Mouse (Mus musculus) kidney, embryonic 15.5 days (tissue): ENCODE results near the gene Celf3. TPM values are rescaled to one million over a fixed set of nuclear protein-coding genes. Genes with fewer than 3 reads are reported as not detected.

Experiments
- ATAC-seq: fragments of 200-750 bp; cut with Nextera tagmentation; replicated peaks from 2 replicates; pipeline ENCODE4 v1.8.0; 2017; ENCODE audit warnings: moderate TSS enrichment; ENCODE audit not compliant: low FRiP score
- H3K27ac ChIP-seq: fragments of 300-500 bp; sonication (generic); 2 replicates; pipeline ENCODE4 v1.5.1; 2015; ENCODE audit warnings: mild to moderate bottlenecking, inconsistent platforms
- H3K27me3 ChIP-seq: fragments of 300-500 bp; sonication (generic); 2 replicates; pipeline ENCODE4 v1.6.1; 2015; ENCODE audit warnings: inconsistent platforms
- H3K36me3 ChIP-seq: fragments of 300-500 bp; sonication (generic); 2 replicates; pipeline ENCODE4 v1.6.1; 2015; ENCODE audit warnings: inconsistent platforms
- H3K4me1 ChIP-seq: fragments of 300-500 bp; sonication (generic); 2 replicates; pipeline ENCODE4 v1.6.1; 2015; ENCODE audit warnings: inconsistent platforms
- H3K4me2 ChIP-seq: fragments of 300-500 bp; sonication (generic); 2 replicates; pipeline ENCODE4 v1.6.1; 2015; ENCODE audit warnings: moderate library complexity, mild to moderate bottlenecking, inconsistent platforms
- H3K4me3 ChIP-seq: fragments of 300-500 bp; sonication (generic); replicated peaks from 2 replicates; pipeline ENCODE4 v1.5.1; 2015; ENCODE audit warnings: mild to moderate bottlenecking, inconsistent platforms
- H3K9ac ChIP-seq: fragments of 300-500 bp; sonication (generic); 2 replicates; pipeline ENCODE4 v1.6.1; 2015; ENCODE audit warnings: mild to moderate bottlenecking, inconsistent platforms
- H3K9me3 ChIP-seq: fragments of 300-500 bp; sonication (generic); replicated peaks from 2 replicates; pipeline ENCODE4 v1.6.1; 2016; ENCODE audit warnings: inconsistent platforms
- WGBS: fragments of 180-500 bp; shearing (Covaris S2); methylation state at CpG from one replicate; pipeline ENCODE4 v1.1.7; 2015; ENCODE audit warnings: mixed read lengths; 5-methylcytosine and 5-hydroxymethylcytosine counted together
- polyA plus RNA-seq: library from polyadenylated mRNA; unstranded; fragments of >200 nt; fragmentation: Nextera tagmentation; extraction: Ambion mirVana; gene quantifications from 2 replicates; pipeline ENCODE4 v1.2.1, GENCODE M21; 2015

Gene Celf3
- polyA plus RNA-seq, 1 experiment from 2014 or later = 5.5 TPM

GRCm38 (mm10) chr3:94465632-94466430, 12.3 kb upstream of the Celf3 start:
- Histone ChIP-seq H3K4me2 (no peak overlapping the region), H3K36me3 (no peaks in the 10 kb centered on the region), H3K27me3 (no peaks in the 10 kb centered on the region), H3K4me1 (no peaks in the 10 kb centered on the region), H3K4me3 (no peak overlapping the region), H3K9me3 (no peaks in the 10 kb centered on the region), H3K9ac (no peak overlapping the region), H3K27ac (no peak overlapping the region)
- ATAC-seq = no peak
- 64% methylated on average over 13 of the region's 13 CpGs for WGBS

- no peak for ATAC-seq
- Histone ChIP-seq H3K9ac (no peak overlapping the region), H3K4me2 (no peak overlapping the region), H3K27me3 (no peaks in the 10 kb centered on the region), H3K36me3 (no peaks in the 10 kb centered on the region), H3K9me3 (no peaks in the 10 kb centered on the region), H3K4me1 (peaks cover 10% of the 10 kb centered on the region), H3K27ac (no peak overlapping the region), H3K4me3 (no peak overlapping the region)
- WGBS = 49% methylated on average over 3 of the region's 3 CpGs
Measured at GRCm38 (mm10) chr3:94468931-94469330, 9.2 kb upstream of the Celf3 start.

- Histone ChIP-seq H3K36me3 (no peaks in the 10 kb centered on the region), H3K4me3 (peak overlapping the region; percentile 28), H3K27me3 (no peaks in the 10 kb centered on the region), H3K9ac (no peak overlapping the region), H3K9me3 (no peaks in the 10 kb centered on the region), H3K4me1 (peaks cover 10% of the 10 kb centered on the region), H3K27ac (peak overlapping the region; percentile 51; the same call in 1 of the 2 replicates), H3K4me2 (peak overlapping the region; percentile 56)
- WGBS = 10% methylated on average over 28 of the region's 28 CpGs
- ATAC-seq = peak; percentile 83; the same call in 1 of the 2 replicates
Measured at GRCm38 (mm10) chr3:94472447-94473114, 5.5 kb upstream of the Celf3 start.

- Histone ChIP-seq H3K9me3 (no peaks in the 10 kb centered on the region), H3K4me3 (no peak overlapping the region), H3K27me3 (no peaks in the 10 kb centered on the region), H3K4me1 (peaks cover 13% of the 10 kb centered on the region), H3K4me2 (peak overlapping the region; percentile 56), H3K9ac (no peak overlapping the region), H3K27ac (peak overlapping the region; percentile 51; the same call in 1 of the 2 replicates), H3K36me3 (no peaks in the 10 kb centered on the region)
- no peak for ATAC-seq
- WGBS = 37% methylated on average over 10 of the region's 10 CpGs
Measured at GRCm38 (mm10) chr3:94473115-94473505, 5.0 kb upstream of the Celf3 start.

GRCm38 (mm10) chr3:94473567-94474232, 4.4 kb upstream of the Celf3 start:
- Histone ChIP-seq H3K9ac (no peak overlapping the region), H3K4me2 (no peak overlapping the region), H3K4me3 (no peak overlapping the region), H3K36me3 (no peaks in the 10 kb centered on the region), H3K4me1 (peaks cover 13% of the 10 kb centered on the region), H3K9me3 (no peaks in the 10 kb centered on the region), H3K27ac (no peak overlapping the region), H3K27me3 (peaks cover 4% of the 10 kb centered on the region)
- ATAC-seq = no peak
- WGBS = 67% methylated on average over 5 of the region's 5 CpGs

GRCm38 (mm10) chr3:94476301-94477035, 1.6 kb upstream of the Celf3 start:
- WGBS = 53% methylated on average over 8 of the region's 8 CpGs
- no peak overlapping the region for H3K27ac ChIP-seq

GRCm38 (mm10) chr3:94477444-94477843, 651 bp upstream of the Celf3 start:
- Histone ChIP-seq H3K27ac (no peak overlapping the region), H3K4me2 (no peak overlapping the region)

More at GRCm38 (mm10) chr3:94476301-94477035, 1.6 kb upstream of the Celf3 start:
- no peak overlapping the region for H3K4me2 ChIP-seq
- peaks cover 31% of the 10 kb centered on the region for H3K27me3 ChIP-seq
- no peak overlapping the region for H3K4me3 ChIP-seq
- ATAC-seq = no peak
- H3K9ac ChIP-seq = no peak overlapping the region
- H3K9me3 ChIP-seq = no peaks in the 10 kb centered on the region
- H3K36me3 ChIP-seq = no peaks in the 10 kb centered on the region
- peaks cover 24% of the 10 kb centered on the region for H3K4me1 ChIP-seq

GRCm38 (mm10) chr3:94478591-94479169, 585 bp downstream of the Celf3 start:
- Histone ChIP-seq H3K36me3 (no peaks in the 10 kb centered on the region), H3K9ac (no peak overlapping the region), H3K4me1 (peaks cover 14% of the 10 kb centered on the region), H3K27ac (no peak overlapping the region), H3K4me2 (no peak overlapping the region), H3K4me3 (no peak overlapping the region), H3K27me3 (peaks cover 37% of the 10 kb centered on the region), H3K9me3 (no peaks in the 10 kb centered on the region)
- ATAC-seq = no peak
- WGBS = 13% methylated on average over 9 of the region's 9 CpGs

More at GRCm38 (mm10) chr3:94477444-94477843, 651 bp upstream of the Celf3 start:
- no peak overlapping the region for H3K4me3 ChIP-seq
- ATAC-seq = no peak
- no peaks in the 10 kb centered on the region for H3K9me3 ChIP-seq
- no peaks in the 10 kb centered on the region for H3K36me3 ChIP-seq
- no peak overlapping the region for H3K9ac ChIP-seq
- peaks cover 37% of the 10 kb centered on the region for H3K27me3 ChIP-seq
- peaks cover 22% of the 10 kb centered on the region for H3K4me1 ChIP-seq
- WGBS = 62% methylated on average over 4 of the region's 4 CpGs

GRCm38 (mm10) chr3:94479564-94479963, 1.5 kb downstream of the Celf3 start:
- Histone ChIP-seq H3K9me3 (no peaks in the 10 kb centered on the region), H3K9ac (no peak overlapping the region), H3K4me1 (peaks cover 14% of the 10 kb centered on the region), H3K27ac (no peak overlapping the region), H3K4me3 (peak overlapping the region; percentile 18), H3K36me3 (no peaks in the 10 kb centered on the region), H3K4me2 (peak overlapping the region; percentile 50), H3K27me3 (peaks cover 37% of the 10 kb centered on the region)
- 5% methylated on average over 11 of the region's 11 CpGs for WGBS
- no peak for ATAC-seq

- Histone ChIP-seq H3K36me3 (no peaks in the 10 kb centered on the region), H3K4me2 (peak within 1 kb of the TSS; percentile 50), H3K9me3 (no peaks in the 10 kb centered on the region), H3K9ac (no peak within 1 kb of the TSS), H3K27me3 (peaks cover 37% of the 10 kb centered on the region), H3K4me1 (peaks cover 14% of the 10 kb centered on the region), H3K27ac (no peak within 1 kb of the TSS), H3K4me3 (peak within 1 kb of the TSS; percentile 18)
- no peak for ATAC-seq
- 8% methylated on average over 16 of the region's 16 CpGs for WGBS
Measured at GRCm38 (mm10) chr3:94480291-94480884, 2.3 kb downstream of the Celf3 start, which contains the start of gene Riiad1. Gene Riiad1 (minus strand): TSS chr3:94480341.

GRCm38 (mm10) chr3:94481429-94481828, 3.3 kb downstream of the Celf3 start:
- no peak overlapping the region for H3K4me3 ChIP-seq
- H3K4me1 ChIP-seq = peaks cover 14% of the 10 kb centered on the region
- WGBS = 71% methylated on average over 4 of the region's 4 CpGs
- H3K27ac ChIP-seq = no peak overlapping the region
- no peak for ATAC-seq
- H3K36me3 ChIP-seq = no peaks in the 10 kb centered on the region
- peaks cover 37% of the 10 kb centered on the region for H3K27me3 ChIP-seq
- H3K9me3 ChIP-seq = no peaks in the 10 kb centered on the region
- H3K9ac ChIP-seq = no peak overlapping the region
- H3K4me2 ChIP-seq = no peak overlapping the region
